Mouse (Mus musculus): ENCODE results near the gene Pign.

DNA sequence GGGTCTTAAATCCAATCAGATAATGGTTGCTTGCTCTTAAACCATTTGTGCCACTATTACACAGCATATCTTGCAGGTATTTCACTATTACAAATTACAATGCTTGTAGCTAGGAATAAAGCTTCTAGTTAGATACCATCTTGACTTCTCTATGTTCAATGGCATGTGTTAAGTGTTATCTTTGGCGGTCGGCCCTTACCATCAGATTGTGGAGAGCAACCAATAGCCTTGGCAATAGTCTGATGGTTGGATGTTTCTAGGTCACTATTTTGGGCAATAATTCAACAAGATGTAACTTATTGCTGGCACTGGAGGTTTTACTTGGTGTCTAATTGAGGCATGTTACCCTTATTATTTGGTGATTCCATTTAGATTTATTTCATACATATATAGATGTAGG is 11.3 kb upstream of the Pign start:
- TF ChIP-seq CTCF (IDR thresholded peaks at IDR 0.05; ENCODE audit: low read depth) (no peak), EP300 (optimal IDR thresholded peaks at IDR 0.05) (no peak)

All from stomach, postnatal 0 days (tissue).